Mouse (Mus musculus): Measurements from ENCODE around the gene Timm23.

DNA sequence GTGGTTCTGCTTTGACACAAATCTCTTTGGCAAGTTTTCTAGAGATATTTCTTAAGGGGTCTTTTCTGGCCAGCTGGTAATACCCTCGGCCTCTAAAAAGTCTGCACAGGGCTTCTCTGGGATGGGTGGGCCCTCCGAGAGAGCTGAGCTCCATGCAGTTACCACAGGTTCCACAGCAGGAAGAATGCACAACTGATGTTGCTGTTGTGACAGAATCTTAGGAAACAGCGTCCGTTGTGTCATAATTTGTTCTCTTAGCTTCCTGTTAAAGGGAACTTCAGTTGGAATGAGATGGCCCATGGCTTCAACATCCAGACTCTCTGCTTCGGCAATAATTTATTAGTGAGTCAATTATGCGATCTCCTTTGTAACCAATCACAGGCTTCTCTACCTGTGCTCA is 46.9 kb downstream of the Timm23 start:
- TF ChIP-seq CTCF (IDR thresholded peaks at IDR 0.05; ENCODE audit: borderline replicate concordance, insufficient read depth, low read length) (no peak), POLR2A (IDR thresholded peaks at IDR 0.05; ENCODE audit: low read depth, low read length) (no peak)

Data from embryonic fibroblast, embryonic 13.5 days (primary cell).